Mouse (Mus musculus) WW6 (cell line): ENCODE measurements around the gene Rpl36a-ps1.
"Not testable (repeated sequence)": the region's sequence is repeated elsewhere in the genome, so short reads cannot be mapped to it uniquely, and the experiment has no call there.

Experiments
- DNase-seq: peaks from one replicate; pipeline ENCODE4 v3.0.0-alpha.2; 2013; ENCODE audit warnings: low read depth, low spot score

The Rpl36a-ps1 gene

GRCm38 (mm10) chr14:98994218-98994617 is at the start of gene Rpl36a-ps1:
Rpl36a-ps1 (minus strand) TSS chr14:98994318.
- DNase-seq = no peak

- DNase-seq = no peak
Observed at GRCm38 (mm10) chr14:99043499-99043898, 49.4 kb upstream of the Rpl36a-ps1 start.

GRCm38 (mm10) chr14:99041416-99041815 is 47.3 kb upstream of the Rpl36a-ps1 start:
- no peak for DNase-seq

GRCm38 (mm10) chr14:99039308-99039707 is 45.2 kb upstream of the Rpl36a-ps1 start:
- DNase-seq = not testable (repeated sequence)

- no peak for DNase-seq
Observed at GRCm38 (mm10) chr14:99037703-99038102, 43.6 kb upstream of the Rpl36a-ps1 start.

- DNase-seq = no peak
Observed at GRCm38 (mm10) chr14:99036039-99036438, 41.9 kb upstream of the Rpl36a-ps1 start.

- DNase-seq = not testable (repeated sequence)
Observed at GRCm38 (mm10) chr14:99034851-99035250, 40.7 kb upstream of the Rpl36a-ps1 start.

GRCm38 (mm10) chr14:99032596-99032995 is 38.5 kb upstream of the Rpl36a-ps1 start:
- DNase-seq = no peak

GRCm38 (mm10) chr14:99031337-99031873 is 37.3 kb upstream of the Rpl36a-ps1 start:
- DNase-seq = no peak

- DNase-seq = no peak
Observed at GRCm38 (mm10) chr14:99029987-99030386, 35.9 kb upstream of the Rpl36a-ps1 start.

GRCm38 (mm10) chr14:99022346-99023086 is 28.4 kb upstream of the Rpl36a-ps1 start:
- no peak for DNase-seq

GRCm38 (mm10) chr14:99019136-99019808 is 25.2 kb upstream of the Rpl36a-ps1 start:
- no peak for DNase-seq

- DNase-seq = no peak
Observed at GRCm38 (mm10) chr14:99018691-99019090, 24.6 kb upstream of the Rpl36a-ps1 start.

GRCm38 (mm10) chr14:99010920-99011313 is 16.8 kb upstream of the Rpl36a-ps1 start:
- DNase-seq = no peak

GRCm38 (mm10) chr14:99010224-99010919 is 16.3 kb upstream of the Rpl36a-ps1 start:
- no peak for DNase-seq

- DNase-seq = no peak
Observed at GRCm38 (mm10) chr14:98992482-98992881, 1.6 kb downstream of the Rpl36a-ps1 start.

- DNase-seq = no peak
Observed at GRCm38 (mm10) chr14:98990636-98991035, 3.5 kb downstream of the Rpl36a-ps1 start.

- no peak for DNase-seq
Observed at GRCm38 (mm10) chr14:98989818-98990217, 4.3 kb downstream of the Rpl36a-ps1 start.

- DNase-seq = no peak
Observed at GRCm38 (mm10) chr14:98971921-98972320, 22.2 kb downstream of the Rpl36a-ps1 start.

- DNase-seq = no peak
Observed at GRCm38 (mm10) chr14:98958978-98959658, 35.0 kb downstream of the Rpl36a-ps1 start.

- DNase-seq = no peak
Observed at GRCm38 (mm10) chr14:98956788-98957187, 37.3 kb downstream of the Rpl36a-ps1 start.

GRCm38 (mm10) chr14:98952441-98952840 is 41.7 kb downstream of the Rpl36a-ps1 start:
- no peak for DNase-seq
